Mouse (Mus musculus) left cerebral cortex, postnatal 10 days (tissue): ENCODE results near the gene Rpl13. TPM values are rescaled to one million over a fixed set of nuclear protein-coding genes. Genes with fewer than 3 reads are reported as not detected.
"Not testable (repeated sequence)": the region's sequence is repeated elsewhere in the genome, so short reads cannot be mapped to it uniquely, and the experiment has no call there.

Experiments used
- DNase-seq, 2 experiments: peaks; one replicate each; pipeline ENCODE4 v3.0.0; 2021 to 2022; ENCODE audit warnings: low spot score in 2 of 2, mixed read lengths in 1 of 2; ENCODE audit errors: extremely low spot score in 1 of 2
- intact Hi-C: fragments of 180-260 bp; cut with DNase I; formaldehyde crosslinking; loops from one replicate; pipeline ENCODE4 v1.15.1; 2025
- total RNA-seq, 2 experiments: library from RNA; stranded (reverse); gene quantifications; 2 replicates each; pipeline ENCODE4 v1.2.3; 2021

The Rpl13 gene
- total RNA-seq = 100 to 1,000 TPM; 451 to 456 TPM

GRCm38 (mm10) chr8:123101735-123102685, at the start of gene Rpl13:
Rpl13 (plus strand) TSS chr8:123102350.
- DNase-seq = peak; percentile 98
- intact Hi-C loops = loop anchor here (5.0 kb wide), 1 partner anchor 60 kb away; the partner anchor contains the start of gene Ankrd11

GRCm38 (mm10) chr8:123062721-123063120, 39.4 kb upstream of the Rpl13 start, which contains the start of gene Spg7:
Spg7 (plus strand) TSS chr8:123062942.
- intact Hi-C loops = no loop called here
- no peak for DNase-seq

GRCm38 (mm10) chr8:123064072-123064471, 38.1 kb upstream of the Rpl13 start:
- no peak for DNase-seq
- intact Hi-C loops = no loop called here

- DNase-seq = no peak
- intact Hi-C loops = no loop called here
These were observed 37.3 kb upstream of the Rpl13 start for GRCm38 (mm10) chr8:123064809-123065213.

GRCm38 (mm10) chr8:123065214-123066100, 36.7 kb upstream of the Rpl13 start:
- intact Hi-C loops = no loop called here
- DNase-seq = peak; percentile 93 to 97

GRCm38 (mm10) chr8:123066101-123066683, 36.0 kb upstream of the Rpl13 start:
- intact Hi-C loops = no loop called here
- DNase-seq = no peak

GRCm38 (mm10) chr8:123071176-123071575, 31.0 kb upstream of the Rpl13 start:
- peak in 1 of 2 experiments; percentile 43 for DNase-seq
- intact Hi-C loops = no loop called here

- intact Hi-C loops = no loop called here
These were observed 24.9 kb upstream of the Rpl13 start for GRCm38 (mm10) chr8:123077213-123077612.

GRCm38 (mm10) chr8:123082993-123083392, 19.2 kb upstream of the Rpl13 start:
- no peak for DNase-seq
- intact Hi-C loops = no loop called here

More at GRCm38 (mm10) chr8:123077213-123077612, 24.9 kb upstream of the Rpl13 start:
- DNase-seq = no peak

- DNase-seq = peak; percentile 43 to 61
- intact Hi-C loops = no loop called here
These were observed 18.5 kb upstream of the Rpl13 start for GRCm38 (mm10) chr8:123083610-123084009.

GRCm38 (mm10) chr8:123087289-123087688, 14.9 kb upstream of the Rpl13 start:
- intact Hi-C loops = no loop called here
- no peak for DNase-seq

- intact Hi-C loops = no loop called here
- DNase-seq = no peak
These were observed 4.9 kb upstream of the Rpl13 start for GRCm38 (mm10) chr8:123097216-123097615.

- intact Hi-C loops = no loop called here
- DNase-seq = peak; percentile 39 to 69
These were observed 4.2 kb upstream of the Rpl13 start for GRCm38 (mm10) chr8:123097786-123098584.

GRCm38 (mm10) chr8:123100288-123100687, 1.9 kb upstream of the Rpl13 start:
- intact Hi-C loops = loop anchor here (5.0 kb wide), 1 partner anchor 58 kb away; the partner anchor contains the start of gene Ankrd11
- no peak for DNase-seq

- DNase-seq = no peak
- intact Hi-C loops = loop anchor here (5.0 kb wide), 1 partner anchor 59 kb away; the partner anchor contains the start of gene Ankrd11
These were observed 906 bp upstream of the Rpl13 start for GRCm38 (mm10) chr8:123101244-123101643.

GRCm38 (mm10) chr8:123102855-123103254, 705 bp downstream of the Rpl13 start:
- not testable (repeated sequence) for DNase-seq
- intact Hi-C loops = loop anchor here (5.0 kb wide), 1 partner anchor 61 kb away; the partner anchor contains the start of gene Ankrd11

- intact Hi-C loops = loop anchor here (5.0 kb wide), 1 partner anchor 61 kb away; the partner anchor contains the start of gene Ankrd11
- DNase-seq = no peak
These were observed 1.1 kb downstream of the Rpl13 start for GRCm38 (mm10) chr8:123103285-123103684.
